Mouse (Mus musculus) neural tube, embryonic 12.5 days (tissue): ENCODE measurements around the gene Pla2g2c. TPM values are rescaled to one million over a fixed set of nuclear protein-coding genes. Genes with fewer than 3 reads are reported as not detected.

Source experiments
- ATAC-seq: fragments of 200-750 bp; cut with Nextera tagmentation; 2 replicates; pipeline ENCODE4 v1.8.0; 2017; ENCODE audit warnings: low read depth, mild to moderate bottlenecking, moderate TSS enrichment, moderate library complexity; ENCODE audit not compliant: low FRiP score
- H3K27ac ChIP-seq: fragments of 300-500 bp; sonication (generic); 2 replicates; pipeline ENCODE4 v1.5.1; 2016
- H3K27me3 ChIP-seq: fragments of 300-500 bp; sonication (generic); replicated peaks from 2 replicates; pipeline ENCODE4 v1.6.1; 2016; ENCODE audit warnings: mild to moderate bottlenecking
- H3K36me3 ChIP-seq: fragments of 300-500 bp; sonication (generic); 2 replicates; pipeline ENCODE4 v1.6.1; 2016; ENCODE audit warnings: mild to moderate bottlenecking
- H3K4me1 ChIP-seq: fragments of 300-500 bp; sonication (generic); 2 replicates; pipeline ENCODE4 v1.6.1; 2016
- H3K4me2 ChIP-seq: fragments of 300-500 bp; sonication (generic); replicated peaks from 2 replicates; pipeline ENCODE4 v1.6.1; 2016; ENCODE audit warnings: mild to moderate bottlenecking
- H3K4me3 ChIP-seq: fragments of 300-500 bp; sonication (generic); 2 replicates; pipeline ENCODE4 v1.5.1; 2016
- H3K9ac ChIP-seq: fragments of 300-500 bp; sonication (generic); 2 replicates; pipeline ENCODE4 v1.6.1; 2016; ENCODE audit warnings: mild to moderate bottlenecking
- H3K9me3 ChIP-seq: fragments of 300-500 bp; sonication (generic); 2 replicates; pipeline ENCODE4 v1.6.1; 2016; ENCODE audit warnings: mild to moderate bottlenecking
- WGBS: fragments of 180-500 bp; shearing (Covaris S2); methylation state at CpG from one replicate; pipeline ENCODE4 v1.1.7; 2016; 5-methylcytosine and 5-hydroxymethylcytosine counted together
- polyA plus RNA-seq: library from polyadenylated mRNA; unstranded; fragments of >200 nt; fragmentation: Nextera tagmentation; extraction: Ambion mirVana; gene quantifications from 2 replicates; pipeline ENCODE4 v1.2.1, GENCODE M21; 2016

The Pla2g2c gene
- polyA plus RNA-seq, 1 experiment from 2014 or later, result 0.61 TPM

DNA sequence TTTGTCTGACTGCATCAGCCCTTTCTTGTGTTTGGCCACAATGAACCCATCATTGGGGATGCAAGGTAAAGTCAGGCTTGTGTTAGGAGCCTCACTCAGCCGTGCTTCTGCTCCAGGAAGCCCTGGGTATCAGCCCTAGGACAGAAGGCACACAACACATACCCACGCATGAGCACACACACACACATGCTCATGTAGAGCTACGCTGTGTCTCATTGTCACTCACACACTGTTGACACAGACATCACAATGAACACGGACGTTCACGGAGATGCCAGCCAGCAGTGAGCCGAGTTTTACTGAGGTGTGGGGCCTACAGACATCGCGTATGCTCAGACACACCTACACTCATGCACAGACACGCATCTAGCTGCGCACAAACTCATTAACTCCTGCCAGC, 31.4 kb downstream of the Pla2g2c start:
- no peaks in the 10 kb centered on the region for H3K9me3 ChIP-seq
- no peak overlapping the region for H3K27ac ChIP-seq
- no peak for ATAC-seq
- no peak overlapping the region for H3K4me3 ChIP-seq
- no peak overlapping the region for H3K9ac ChIP-seq
- no peak overlapping the region for H3K4me2 ChIP-seq
- H3K36me3 ChIP-seq, result no peaks in the 10 kb centered on the region
- 86% methylated on average over 11 of the region's 11 CpGs for WGBS
- H3K4me1 ChIP-seq, result peaks cover 12% of the 10 kb centered on the region
- H3K27me3 ChIP-seq, result no peaks in the 10 kb centered on the region

DNA sequence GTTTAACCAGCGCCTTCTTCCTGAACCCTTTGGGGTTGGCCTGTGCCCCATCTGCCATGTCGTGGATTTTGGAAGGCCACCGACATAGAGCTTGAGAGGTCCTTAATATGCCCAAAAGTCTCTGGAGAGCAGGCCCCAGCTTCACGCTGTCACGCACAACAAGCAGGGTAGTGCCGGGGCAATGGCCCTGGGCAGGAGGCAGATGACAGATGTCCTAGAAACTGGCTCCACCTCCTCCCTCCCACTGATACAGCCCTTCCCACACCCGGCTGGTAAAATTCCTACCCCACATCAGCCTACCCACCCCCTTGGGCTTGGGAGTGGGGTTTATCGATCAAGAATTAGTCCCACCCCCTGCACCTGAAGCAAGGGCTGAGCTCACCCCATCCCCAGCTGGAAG, 32.8 kb downstream of the Pla2g2c start, which contains the start of gene Pla2g2f:
Gene Pla2g2f, minus strand, starts transcription at position 211 of the 400 bp plus-strand sequence.
- no peak within 1 kb of the TSS for H3K27ac ChIP-seq
- H3K4me3 ChIP-seq, result no peak within 1 kb of the TSS
- H3K4me1 ChIP-seq, result peaks cover 12% of the 10 kb centered on the region
- H3K9me3 ChIP-seq, result no peaks in the 10 kb centered on the region
- H3K36me3 ChIP-seq, result no peaks in the 10 kb centered on the region
- no peaks in the 10 kb centered on the region for H3K27me3 ChIP-seq
- no peak for ATAC-seq
- H3K9ac ChIP-seq, result no peak within 1 kb of the TSS
- WGBS, result 74% methylated on average over 8 of the region's 8 CpGs
- no peak within 1 kb of the TSS for H3K4me2 ChIP-seq

DNA sequence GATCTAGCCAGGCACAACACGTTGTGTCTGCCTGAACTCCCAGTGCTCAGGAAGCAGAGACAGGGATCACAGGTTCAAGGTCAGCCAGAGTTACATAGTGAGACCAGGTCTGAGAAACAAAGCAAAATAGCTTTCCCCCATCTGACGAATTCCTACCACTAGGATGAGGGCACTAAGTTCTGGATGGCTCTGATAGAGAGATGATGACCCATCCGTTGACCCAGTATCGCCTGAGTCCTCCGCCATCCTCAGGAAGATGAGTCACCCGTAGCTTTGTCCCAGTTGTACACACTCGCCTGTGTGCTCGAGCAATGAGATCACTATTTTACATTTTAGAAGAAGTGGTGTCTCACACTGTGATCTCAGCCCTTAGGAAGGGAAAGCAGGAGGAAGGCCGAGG, 37.7 kb downstream of the Pla2g2c start:
- no peak overlapping the region for H3K4me3 ChIP-seq
- no peaks in the 10 kb centered on the region; the same call in 1 of the 2 replicates for H3K27me3 ChIP-seq
- no peak for ATAC-seq
- 82% methylated on average over 9 of the region's 9 CpGs for WGBS
- no peak overlapping the region for H3K9ac ChIP-seq
- no peak overlapping the region for H3K27ac ChIP-seq
- no peaks in the 10 kb centered on the region for H3K36me3 ChIP-seq
- no peak overlapping the region for H3K4me2 ChIP-seq
- no peaks in the 10 kb centered on the region for H3K9me3 ChIP-seq
- peaks cover 1% of the 10 kb centered on the region; the same call in 1 of the 2 replicates for H3K4me1 ChIP-seq

DNA sequence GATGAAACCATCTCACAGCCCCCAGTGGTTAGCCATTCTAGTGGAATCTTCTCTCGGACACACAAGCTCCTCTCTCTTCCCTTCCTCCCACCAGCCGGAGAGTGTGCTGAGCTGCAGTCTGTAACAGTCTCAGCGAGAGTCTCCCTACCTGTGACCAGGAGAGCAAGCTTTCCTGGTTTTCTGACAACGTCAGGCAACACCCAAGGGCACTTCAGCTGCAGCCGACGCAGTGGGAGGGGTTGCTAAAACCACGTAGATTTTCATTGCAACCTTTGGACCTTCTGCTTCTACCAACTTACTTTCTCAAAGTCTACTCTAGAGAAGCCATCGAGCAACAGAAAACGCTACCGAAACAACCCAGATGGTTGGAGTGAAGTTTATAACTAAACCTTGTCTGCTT, 47.4 kb downstream of the Pla2g2c start:
- H3K4me3 ChIP-seq, result no peak overlapping the region
- no peak for ATAC-seq
- 88% methylated on average over 10 of the region's 10 CpGs for WGBS
- H3K4me1 ChIP-seq, result no peaks in the 10 kb centered on the region
- H3K4me2 ChIP-seq, result no peak overlapping the region
- H3K27ac ChIP-seq, result no peak overlapping the region
- no peaks in the 10 kb centered on the region for H3K9me3 ChIP-seq
- no peaks in the 10 kb centered on the region for H3K36me3 ChIP-seq
- H3K9ac ChIP-seq, result no peak overlapping the region
- no peaks in the 10 kb centered on the region; the same call in 1 of the 2 replicates for H3K27me3 ChIP-seq

DNA sequence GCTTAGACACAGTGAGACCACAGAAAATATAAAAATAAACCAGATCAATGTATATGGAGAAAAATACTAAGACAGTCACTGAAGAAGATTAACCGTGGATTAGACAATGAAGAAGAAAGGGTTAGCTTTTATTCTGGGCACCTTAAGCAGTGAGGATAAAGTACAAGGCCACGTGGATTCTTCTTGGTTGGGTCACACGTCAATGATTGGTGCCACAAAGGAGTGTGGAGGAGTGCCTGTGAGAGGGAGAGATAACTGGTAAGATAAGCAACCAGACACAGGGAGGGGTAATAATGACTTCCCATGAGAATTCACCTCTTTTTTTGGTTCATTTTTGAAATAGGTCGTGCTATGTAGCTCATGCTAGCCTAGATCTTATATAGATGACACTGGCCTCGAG, 47.8 kb downstream of the Pla2g2c start:
- Histone ChIP-seq H3K4me3 (no peak overlapping the region), H3K36me3 (no peaks in the 10 kb centered on the region), H3K27me3 (no peaks in the 10 kb centered on the region; the same call in 1 of the 2 replicates), H3K4me2 (no peak overlapping the region), H3K4me1 (no peaks in the 10 kb centered on the region; the same call in 1 of the 2 replicates), H3K9ac (no peak overlapping the region), H3K27ac (no peak overlapping the region), H3K9me3 (no peaks in the 10 kb centered on the region)
- 88% methylated on average over 5 of the region's 5 CpGs for WGBS
- no peak for ATAC-seq

DNA sequence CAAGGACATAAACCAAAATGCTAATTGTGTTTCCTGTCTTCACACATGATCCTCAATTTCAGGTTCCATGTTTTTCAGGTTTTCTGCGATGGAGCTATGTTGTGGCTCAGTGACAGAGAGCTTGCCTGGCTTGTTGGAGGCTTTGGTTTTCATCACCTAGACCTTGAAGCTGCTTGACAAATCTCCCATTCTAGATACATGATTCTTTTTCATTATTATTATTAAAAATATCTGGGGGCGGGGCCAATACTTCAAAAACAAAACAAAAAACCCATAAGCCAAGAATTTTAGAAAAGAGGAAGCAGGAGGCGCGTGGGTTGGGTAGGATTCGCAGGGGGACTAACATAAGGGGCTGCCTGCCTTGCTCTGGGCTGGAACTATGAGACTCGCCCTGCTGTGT, 50.8 kb downstream of the Pla2g2c start, which contains the start of gene Pla2g2d:
Gene Pla2g2d, plus strand, starts transcription at position 301 of the 400 bp plus-strand sequence.
- whole genome bisulfite sequencing, result 86% methylated on average over 6 of the region's 6 CpGs
- Histone ChIP-seq H3K27ac (no peak within 1 kb of the TSS), H3K4me1 (no peaks in the 10 kb centered on the region; the same call in 1 of the 2 replicates), H3K9me3 (no peaks in the 10 kb centered on the region), H3K4me3 (no peak within 1 kb of the TSS), H3K36me3 (no peaks in the 10 kb centered on the region), H3K27me3 (no peaks in the 10 kb centered on the region), H3K4me2 (no peak within 1 kb of the TSS), H3K9ac (no peak within 1 kb of the TSS)
- ATAC-seq, result no peak

DNA sequence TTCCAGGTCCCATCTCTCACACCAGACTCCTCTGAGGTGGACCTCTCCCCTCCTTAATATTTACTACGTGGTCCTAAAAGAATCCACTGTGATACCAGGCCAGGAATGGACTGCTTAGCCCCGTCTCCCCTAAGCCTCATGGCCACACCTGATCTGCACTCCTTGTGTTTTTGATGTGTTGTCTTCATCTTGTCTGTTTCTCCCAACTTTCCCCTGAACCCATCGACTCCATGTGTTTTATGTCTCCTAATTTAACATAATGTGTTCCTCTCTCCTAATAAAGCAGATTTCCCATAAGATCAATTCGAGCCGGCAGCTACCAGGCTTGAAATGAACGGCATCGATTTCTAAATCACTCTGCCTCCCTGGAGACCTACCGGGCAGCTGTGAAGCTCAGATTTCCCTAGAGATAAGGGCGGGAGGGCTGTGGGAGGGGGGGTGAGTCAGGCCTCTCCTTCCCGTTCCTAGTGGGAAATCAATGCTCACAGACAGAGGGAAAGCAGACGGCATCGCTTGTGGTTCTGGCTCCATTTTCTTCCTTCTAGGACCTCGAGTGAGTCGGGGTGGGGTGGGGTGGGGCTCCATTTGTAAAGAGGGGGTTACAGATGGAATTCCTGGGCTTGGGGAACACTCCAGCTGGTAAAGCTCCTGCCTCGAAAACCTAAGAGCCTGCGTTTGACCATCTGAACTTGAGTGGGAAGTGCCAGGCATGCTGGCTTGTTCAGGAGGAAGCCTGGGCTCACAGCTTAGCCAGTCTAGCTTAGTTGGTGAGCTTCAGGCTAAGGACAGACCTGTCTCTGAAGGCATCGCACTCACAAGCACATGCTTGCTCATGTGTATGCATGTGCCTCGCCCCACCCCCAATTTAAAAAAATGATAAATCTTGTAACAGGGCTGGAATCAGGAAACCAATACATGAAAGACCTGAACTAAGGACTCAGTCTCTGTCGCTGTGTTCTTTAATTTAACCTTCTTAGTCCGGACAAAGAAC, 53.1 kb downstream of the Pla2g2c start:
- ATAC-seq, result 0 out of 2 replicates have a peak, but pooled peaks have one; percentile 21
- Histone ChIP-seq H3K27me3 (no peaks in the 10 kb centered on the region), H3K9me3 (no peaks in the 10 kb centered on the region), H3K4me1 (no peaks in the 10 kb centered on the region; the same call in 1 of the 2 replicates), H3K36me3 (no peaks in the 10 kb centered on the region), H3K4me3 (no peak overlapping the region), H3K9ac (no peak overlapping the region), H3K27ac (peak overlapping the region; percentile 54; the same call in 1 of the 2 replicates), H3K4me2 (0 out of 2 replicates have a peak overlapping the region, but pooled peaks have one; percentile 3)
- WGBS, result 56% methylated on average over 20 of the region's 20 CpGs

DNA sequence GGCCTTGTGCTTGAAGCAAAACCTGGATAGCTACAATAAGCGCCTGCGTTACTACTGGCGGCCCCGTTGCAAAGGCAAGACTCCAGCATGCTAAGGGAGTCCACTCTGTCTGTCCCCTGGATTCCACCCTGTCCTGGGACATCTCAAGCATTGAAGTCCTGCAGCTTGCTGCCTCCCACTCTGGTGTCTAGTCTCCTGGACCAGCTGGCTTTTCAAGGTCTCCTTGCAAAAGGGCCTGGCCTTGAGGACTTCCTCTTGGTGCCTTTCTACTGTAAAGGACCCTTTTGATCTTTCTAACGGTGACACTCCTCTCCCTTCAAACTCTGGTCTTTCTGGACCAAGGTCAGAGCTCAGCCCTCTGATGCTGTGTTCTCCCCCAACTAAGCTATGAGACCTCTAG, 55.7 kb downstream of the Pla2g2c start:
- H3K4me1 ChIP-seq, result no peaks in the 10 kb centered on the region; the same call in 1 of the 2 replicates
- WGBS, result 89% methylated on average over 5 of the region's 5 CpGs
- no peaks in the 10 kb centered on the region for H3K36me3 ChIP-seq
- H3K9ac ChIP-seq, result no peak overlapping the region
- H3K4me2 ChIP-seq, result no peak overlapping the region
- ATAC-seq, result no peak
- H3K4me3 ChIP-seq, result no peak overlapping the region
- no peaks in the 10 kb centered on the region for H3K27me3 ChIP-seq
- H3K27ac ChIP-seq, result no peak overlapping the region
- H3K9me3 ChIP-seq, result no peaks in the 10 kb centered on the region

DNA sequence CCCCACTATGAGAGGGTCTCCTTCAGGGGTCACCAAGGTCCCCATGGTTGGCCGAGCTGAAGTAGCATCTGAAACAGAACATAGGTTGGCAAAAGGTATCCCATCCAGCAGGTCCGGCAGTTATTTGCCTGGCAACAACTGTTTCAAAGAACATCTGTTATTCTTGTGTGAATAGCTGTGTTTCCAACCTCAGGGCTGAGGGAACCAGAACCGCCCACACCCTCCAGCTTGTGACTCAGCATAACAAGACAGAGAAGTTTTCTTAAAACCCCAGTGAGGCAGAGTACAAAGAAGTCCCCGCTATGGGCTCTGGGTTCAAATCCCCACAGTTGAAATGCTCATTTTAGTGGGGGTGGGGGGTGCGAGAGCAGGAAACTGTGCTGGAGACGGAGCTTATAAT, 57.5 kb downstream of the Pla2g2c start:
- WGBS, result 77% methylated on average over 6 of the region's 6 CpGs
- no peak for ATAC-seq
- Histone ChIP-seq H3K27ac (no peak overlapping the region), H3K9me3 (no peaks in the 10 kb centered on the region), H3K36me3 (no peaks in the 10 kb centered on the region), H3K4me2 (no peak overlapping the region), H3K4me3 (no peak overlapping the region), H3K4me1 (no peaks in the 10 kb centered on the region; the same call in 1 of the 2 replicates), H3K27me3 (no peaks in the 10 kb centered on the region), H3K9ac (no peak overlapping the region)

DNA sequence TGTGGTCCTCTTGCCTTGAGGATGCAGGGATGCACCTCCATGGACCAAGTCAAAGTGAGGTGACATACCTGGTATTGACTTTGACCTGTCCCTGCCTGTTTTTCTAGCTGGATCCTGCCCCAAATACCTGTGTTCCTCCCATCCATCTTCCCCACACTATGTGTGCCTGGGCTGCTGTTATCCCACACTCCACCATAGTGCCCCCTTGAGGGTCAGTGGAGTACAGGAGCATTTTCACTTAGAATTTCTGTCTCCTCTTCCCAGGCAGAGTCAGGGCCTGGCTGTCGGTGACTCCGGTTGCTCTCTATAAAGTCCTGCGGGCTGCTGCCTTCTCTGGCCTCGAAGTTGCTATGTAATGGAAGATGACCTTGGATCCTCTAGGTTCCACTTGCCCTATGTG, 61.1 kb downstream of the Pla2g2c start:
- Histone ChIP-seq H3K27ac (no peak overlapping the region), H3K4me1 (no peaks in the 10 kb centered on the region), H3K4me2 (no peak overlapping the region), H3K36me3 (no peaks in the 10 kb centered on the region), H3K27me3 (no peaks in the 10 kb centered on the region; the same call in 1 of the 2 replicates), H3K9ac (no peak overlapping the region), H3K4me3 (no peak overlapping the region), H3K9me3 (no peaks in the 10 kb centered on the region)
- 62% methylated on average over 4 of the region's 4 CpGs for WGBS
- no peak for ATAC-seq

DNA sequence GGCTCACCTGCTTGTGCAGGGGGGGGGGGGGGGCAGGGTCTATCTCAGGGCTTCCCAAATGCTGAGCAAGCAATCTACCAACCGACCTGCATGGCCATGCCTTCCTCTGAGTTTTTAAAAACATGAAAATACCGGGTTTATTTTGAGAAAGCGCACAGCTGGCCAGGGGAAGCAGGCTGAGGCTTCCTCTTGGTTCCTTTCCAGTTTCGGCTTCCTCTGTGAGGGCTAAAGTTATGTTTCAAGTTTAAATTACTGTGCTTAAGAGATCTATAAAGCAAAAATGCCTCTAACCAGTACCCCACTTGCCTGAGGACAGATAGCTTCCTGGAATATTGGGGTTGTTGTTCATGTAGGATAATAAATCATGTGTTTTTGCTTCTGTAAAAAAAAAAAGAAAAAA, 61.5 kb downstream of the Pla2g2c start:
- ATAC-seq, result no peak
- Histone ChIP-seq H3K4me2 (no peak overlapping the region), H3K27ac (no peak overlapping the region), H3K36me3 (no peaks in the 10 kb centered on the region), H3K27me3 (no peaks in the 10 kb centered on the region; the same call in 1 of the 2 replicates), H3K4me1 (no peaks in the 10 kb centered on the region), H3K4me3 (no peak overlapping the region), H3K9me3 (no peaks in the 10 kb centered on the region), H3K9ac (no peak overlapping the region)
- 70% methylated on average over 4 of the region's 4 CpGs for WGBS

DNA sequence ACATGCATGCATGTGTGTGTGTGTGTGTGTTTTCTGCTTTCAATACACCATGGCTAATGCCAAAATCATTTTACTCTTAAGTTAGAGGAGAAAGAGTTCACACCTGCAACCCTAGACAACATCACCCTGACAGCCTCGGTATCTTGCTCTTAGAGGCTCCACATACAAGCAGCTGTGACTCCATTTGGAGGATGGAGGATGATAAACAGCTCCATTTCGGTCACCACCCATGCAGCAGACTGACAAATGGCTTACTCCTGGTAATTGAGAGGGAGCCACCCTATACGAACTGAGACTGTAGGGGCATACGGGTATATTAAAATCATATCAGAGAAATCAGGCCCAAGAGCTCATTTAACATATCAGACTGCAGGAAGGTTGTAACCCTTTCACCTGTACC, 63.8 kb downstream of the Pla2g2c start:
- Histone ChIP-seq H3K9me3 (no peaks in the 10 kb centered on the region), H3K27ac (no peak overlapping the region), H3K9ac (no peak overlapping the region), H3K4me3 (no peak overlapping the region), H3K4me1 (no peaks in the 10 kb centered on the region), H3K36me3 (no peaks in the 10 kb centered on the region), H3K27me3 (no peaks in the 10 kb centered on the region; the same call in 1 of the 2 replicates), H3K4me2 (no peak overlapping the region)
- WGBS, result 82% methylated on average over 4 of the region's 4 CpGs
- ATAC-seq, result no peak
